Mouse (Mus musculus): ENCODE measurements around the gene Zfp385a. TPM values are rescaled to one million over a fixed set of nuclear protein-coding genes. Genes with fewer than 3 reads are reported as not detected.

Zfp385a gene
- polyA plus RNA-seq, 1 experiment from 2014 or later: 9.1 TPM

DNA sequence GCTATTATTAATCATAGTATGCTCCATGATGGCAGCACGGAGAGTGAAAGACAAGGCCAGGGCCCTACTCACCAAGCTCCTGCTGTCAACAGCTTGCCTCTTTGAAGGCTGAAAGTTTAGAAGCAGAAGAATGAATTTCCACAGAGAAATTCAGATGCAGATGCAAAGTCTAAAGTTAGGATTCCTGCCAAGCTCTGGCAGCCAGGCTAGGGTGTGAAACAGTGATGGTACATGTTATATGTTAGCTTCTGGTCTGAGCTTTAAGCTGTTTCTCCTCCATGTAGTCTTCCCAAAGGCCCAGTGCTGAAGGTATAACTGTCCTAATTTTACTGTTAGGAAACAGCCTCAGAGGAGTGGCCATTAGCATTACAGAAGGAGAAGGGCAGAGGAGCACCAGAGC is 29.2 kb upstream of the Zfp385a start:
- no peak overlapping the region for H3K27ac ChIP-seq (replicated peaks in 1 of 2; ENCODE audit: control insufficient read depth in 1 of 2, insufficient read depth in 1 of 2, low read depth in 2 of 2, low read length in 2 of 2)
- no peak for ATAC-seq (ENCODE audit: insufficient number of reproducible peaks, insufficient read depth, low FRiP score, low read depth)
- peaks cover 25 to 37% of the 10 kb centered on the region in 2 experiments for H3K4me1 ChIP-seq (ENCODE audit: control insufficient read depth in 2 of 2, insufficient read depth in 2 of 2, low read length in 2 of 2)
- no peaks in the 10 kb centered on the region for H3K36me3 ChIP-seq (ENCODE audit: control insufficient read depth, insufficient read depth, low read length)
- H3K4me3 ChIP-seq (ENCODE audit: control insufficient read depth in 1 of 2, insufficient read depth in 1 of 2, low read depth in 1 of 2, low read length in 2 of 2): no peak overlapping the region
- no peaks in the 10 kb centered on the region for H3K9me3 ChIP-seq (ENCODE audit: control insufficient read depth, low read length)
- no peaks in the 10 kb centered on the region for H3K27me3 ChIP-seq (ENCODE audit: control insufficient read depth, insufficient read depth, low read length)
- 32% methylated on average over 1 of the region's 1 CpGs for WGBS
- H3K9ac ChIP-seq (ENCODE audit: low read length): no peak overlapping the region
- H3K4me2 ChIP-seq (ENCODE audit: low read length): no peak overlapping the region

DNA sequence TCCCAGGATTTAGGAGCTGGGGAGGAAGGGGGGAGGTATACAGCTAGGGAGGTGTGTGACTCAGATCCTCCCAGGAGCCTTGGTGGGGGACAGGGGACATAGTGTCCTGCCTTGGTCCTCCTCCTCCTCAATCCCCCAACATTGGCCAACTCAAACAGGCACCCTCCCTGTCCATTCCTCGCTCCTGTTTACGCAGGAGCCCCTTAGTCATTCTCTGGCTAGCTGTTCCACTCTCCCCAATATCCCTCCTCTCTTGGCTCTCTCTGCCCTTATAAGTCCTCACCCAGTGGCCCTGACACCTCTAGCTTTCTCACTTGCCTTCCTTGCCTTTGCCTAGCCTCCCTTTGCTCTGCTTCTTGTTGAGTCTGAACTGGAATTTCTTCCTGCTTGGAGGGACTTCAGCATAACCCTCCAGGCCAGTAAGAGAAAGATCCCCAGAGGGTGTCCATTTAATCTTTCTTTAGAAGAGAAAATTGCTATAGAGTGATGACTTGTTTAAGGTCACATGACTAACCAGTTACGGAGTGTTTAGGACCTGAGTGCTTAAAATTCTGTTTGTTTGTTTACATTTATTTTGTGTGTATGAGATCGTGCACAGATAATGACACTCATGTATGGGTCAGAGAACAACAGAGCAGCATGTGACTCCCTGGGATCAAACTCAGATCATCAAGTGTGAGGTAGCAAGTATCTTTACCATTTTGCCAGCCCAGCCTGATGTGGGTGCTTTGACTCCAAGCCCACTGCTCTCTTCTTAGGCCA is 28.5 kb upstream of the Zfp385a start:
- H3K4me3 ChIP-seq (ENCODE audit: control insufficient read depth in 1 of 2, insufficient read depth in 1 of 2, low read depth in 1 of 2, low read length in 2 of 2): no peak overlapping the region
- H3K27me3 ChIP-seq (ENCODE audit: control insufficient read depth, insufficient read depth, low read length): no peaks in the 10 kb centered on the region
- H3K9me3 ChIP-seq (ENCODE audit: control insufficient read depth, low read length): no peaks in the 10 kb centered on the region
- WGBS: 80% methylated on average over 4 of the region's 4 CpGs
- no peaks in the 10 kb centered on the region for H3K36me3 ChIP-seq (ENCODE audit: control insufficient read depth, insufficient read depth, low read length)
- H3K27ac ChIP-seq (replicated peaks in 1 of 2; ENCODE audit: control insufficient read depth in 1 of 2, insufficient read depth in 1 of 2, low read depth in 2 of 2, low read length in 2 of 2): 0 out of 4 replicates have a peak overlapping the region, but pooled peaks of 1 of the 2 experiments have one; percentile 22
- no peak overlapping the region for H3K4me2 ChIP-seq (ENCODE audit: low read length)
- H3K4me1 ChIP-seq (ENCODE audit: control insufficient read depth in 2 of 2, insufficient read depth in 2 of 2, low read length in 2 of 2): peaks cover 27 to 45% of the 10 kb centered on the region in 2 experiments
- ATAC-seq (ENCODE audit: insufficient number of reproducible peaks, insufficient read depth, low FRiP score, low read depth): no peak
- no peak overlapping the region for H3K9ac ChIP-seq (ENCODE audit: low read length)

DNA sequence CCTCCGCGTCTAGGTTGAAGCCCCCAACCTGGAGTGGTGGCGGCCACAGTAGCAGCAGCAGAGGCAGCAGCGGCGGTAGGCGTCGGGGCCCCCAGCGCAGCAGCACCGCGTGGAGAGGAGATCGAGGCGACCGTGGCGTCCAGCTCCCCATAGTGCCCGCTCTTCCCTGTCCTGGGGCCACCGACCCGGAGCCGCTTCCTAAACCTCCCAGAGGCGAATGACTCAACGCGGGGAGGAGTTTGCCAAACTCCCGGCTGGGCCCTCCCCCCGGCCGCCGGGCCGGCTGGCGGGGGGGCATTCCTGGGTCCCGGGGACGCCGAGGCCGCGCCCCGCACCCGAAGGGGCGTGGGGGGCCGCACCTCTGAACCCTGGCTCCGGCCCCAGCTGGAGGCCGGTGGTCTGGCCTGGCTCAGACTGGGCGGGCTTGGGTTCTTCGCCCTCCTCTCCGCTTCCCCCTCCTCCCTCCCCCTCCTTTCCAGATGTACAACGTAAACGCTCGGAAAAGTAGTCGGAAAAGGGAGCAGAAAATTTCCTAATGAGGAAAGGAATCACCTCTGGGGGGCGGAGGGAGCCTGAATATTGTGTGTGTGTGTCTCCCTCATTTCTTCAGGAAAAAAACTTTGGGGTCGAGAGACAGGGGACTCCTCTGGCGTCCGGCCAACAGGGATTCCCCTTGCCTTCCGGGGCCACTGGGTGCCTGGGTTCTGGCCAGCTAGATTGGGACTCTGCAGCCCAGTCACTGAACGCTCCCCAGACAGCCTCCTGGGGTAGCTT is 26.7 kb upstream of the Zfp385a start, which contains the start of gene Itga5:
Gene Itga5 (minus strand): TSS at position 388 of the 774 bp plus-strand sequence.
- H3K4me3 ChIP-seq (ENCODE audit: control insufficient read depth in 1 of 2, insufficient read depth in 1 of 2, low read depth in 1 of 2, low read length in 2 of 2): peak within 1 kb of the TSS; percentile 81 to 100
- H3K9me3 ChIP-seq (ENCODE audit: control insufficient read depth, low read length): no peaks in the 10 kb centered on the region
- peaks cover 35 to 52% of the 10 kb centered on the region in 2 experiments for H3K4me1 ChIP-seq (ENCODE audit: control insufficient read depth in 2 of 2, insufficient read depth in 2 of 2, low read length in 2 of 2)
- peak within 1 kb of the TSS; percentile 100 for H3K9ac ChIP-seq (ENCODE audit: low read length)
- H3K36me3 ChIP-seq (ENCODE audit: control insufficient read depth, insufficient read depth, low read length): peaks cover 5% of the 10 kb centered on the region
- H3K27ac ChIP-seq (replicated peaks in 1 of 2; ENCODE audit: control insufficient read depth in 1 of 2, insufficient read depth in 1 of 2, low read depth in 2 of 2, low read length in 2 of 2): peak within 1 kb of the TSS; percentile 84 to 98
- under 1% methylated on average over 44 of the region's 51 CpGs for WGBS
- H3K4me2 ChIP-seq (ENCODE audit: low read length): peak within 1 kb of the TSS; percentile 95
- H3K27me3 ChIP-seq (ENCODE audit: control insufficient read depth, insufficient read depth, low read length): no peaks in the 10 kb centered on the region
- ATAC-seq (ENCODE audit: insufficient number of reproducible peaks, insufficient read depth, low FRiP score, low read depth): peak; percentile 67

DNA sequence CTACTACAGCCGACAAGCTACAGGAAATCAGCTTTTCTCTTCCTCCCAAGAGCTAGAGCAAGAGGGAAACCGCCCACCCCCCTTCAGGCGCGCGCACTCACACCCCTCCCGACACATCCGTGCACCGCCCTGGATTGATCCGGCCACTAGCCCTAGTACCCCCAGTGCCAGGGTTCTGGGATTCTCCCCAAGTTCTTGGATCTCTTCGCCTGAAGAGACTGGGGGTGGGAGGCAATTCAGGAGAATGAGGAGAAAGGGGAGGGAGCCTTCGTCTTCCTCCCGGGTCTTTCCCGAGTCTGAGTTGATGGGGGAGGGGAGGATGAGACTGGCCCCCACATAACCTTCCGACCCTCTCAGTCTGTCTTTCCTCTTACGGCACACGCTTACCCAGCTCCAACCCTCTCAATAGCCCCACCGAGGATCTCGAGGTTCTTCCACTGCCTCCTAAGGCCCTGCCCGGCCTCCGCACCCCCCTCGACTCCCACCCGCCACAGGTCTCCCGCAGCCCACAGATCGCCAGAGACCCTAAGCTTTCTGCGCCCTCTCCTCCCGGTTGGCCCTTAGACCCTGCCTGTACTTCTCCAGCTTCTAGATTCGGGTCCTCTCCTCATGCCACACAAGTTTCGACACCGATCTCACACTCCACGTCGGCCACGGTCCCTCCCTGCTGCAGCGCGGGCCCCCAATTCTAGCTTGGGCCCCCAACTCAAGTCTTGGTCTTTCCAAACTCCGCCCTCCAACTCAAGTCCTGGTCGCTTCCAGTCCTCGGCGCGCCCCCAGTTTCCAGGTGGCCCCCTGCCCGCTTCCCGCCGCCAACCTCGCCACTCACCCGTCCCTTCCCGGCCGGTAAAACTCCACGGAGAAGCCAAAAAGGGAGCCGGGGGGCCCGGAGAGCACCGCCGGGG is 25.8 kb upstream of the Zfp385a start:
- no peaks in the 10 kb centered on the region for H3K27me3 ChIP-seq (ENCODE audit: control insufficient read depth, insufficient read depth, low read length)
- under 1% methylated on average over 51 of the region's 51 CpGs for WGBS
- H3K9me3 ChIP-seq (ENCODE audit: control insufficient read depth, low read length): no peaks in the 10 kb centered on the region
- H3K4me2 ChIP-seq (ENCODE audit: low read length): peak overlapping the region; percentile 95
- peaks cover 38 to 52% of the 10 kb centered on the region in 2 experiments for H3K4me1 ChIP-seq (ENCODE audit: control insufficient read depth in 2 of 2, insufficient read depth in 2 of 2, low read length in 2 of 2)
- peak overlapping the region; percentile 84 to 98 for H3K27ac ChIP-seq (replicated peaks in 1 of 2; ENCODE audit: control insufficient read depth in 1 of 2, insufficient read depth in 1 of 2, low read depth in 2 of 2, low read length in 2 of 2)
- peak; percentile 49; the same call in 1 of the 2 replicates for ATAC-seq (ENCODE audit: insufficient number of reproducible peaks, insufficient read depth, low FRiP score, low read depth)
- H3K9ac ChIP-seq (ENCODE audit: low read length): peak overlapping the region; percentile 100
- peak overlapping the region; percentile 81 to 100 for H3K4me3 ChIP-seq (ENCODE audit: control insufficient read depth in 1 of 2, insufficient read depth in 1 of 2, low read depth in 1 of 2, low read length in 2 of 2)
- peaks cover 8% of the 10 kb centered on the region for H3K36me3 ChIP-seq (ENCODE audit: control insufficient read depth, insufficient read depth, low read length)

DNA sequence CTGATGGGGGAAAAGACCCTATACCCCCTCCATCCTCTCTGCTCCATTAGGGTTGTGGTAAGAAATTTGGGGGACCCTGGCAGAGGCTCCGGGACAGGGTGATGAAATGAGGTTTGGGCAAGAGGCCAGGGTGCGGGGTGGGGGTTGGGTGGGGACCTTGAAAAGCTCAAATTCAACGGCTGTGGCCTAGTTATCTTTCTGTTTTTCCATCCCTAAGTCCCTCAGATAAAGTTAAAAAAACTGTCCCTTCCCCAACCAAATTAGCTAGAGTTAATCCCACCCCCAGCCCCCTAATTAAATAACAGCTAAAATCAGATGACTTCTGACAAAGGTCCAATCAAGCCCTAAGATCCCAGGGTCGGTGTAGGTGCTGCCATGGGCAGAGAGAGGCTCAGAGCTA is 24.9 kb upstream of the Zfp385a start:
- Histone ChIP-seq H3K27ac (replicated peaks in 1 of 2; ENCODE audit: control insufficient read depth in 1 of 2, insufficient read depth in 1 of 2, low read depth in 2 of 2, low read length in 2 of 2) (peak overlapping the region; percentile 84 to 98), H3K36me3 (ENCODE audit: control insufficient read depth, insufficient read depth, low read length) (peaks cover 13% of the 10 kb centered on the region), H3K9me3 (ENCODE audit: control insufficient read depth, low read length) (no peaks in the 10 kb centered on the region), H3K4me2 (ENCODE audit: low read length) (peak overlapping the region; percentile 95), H3K4me3 (ENCODE audit: control insufficient read depth in 1 of 2, insufficient read depth in 1 of 2, low read depth in 1 of 2, low read length in 2 of 2) (peak overlapping the region; percentile 81 to 100), H3K4me1 (ENCODE audit: control insufficient read depth in 2 of 2, insufficient read depth in 2 of 2, low read length in 2 of 2) (peaks cover 44 to 62% of the 10 kb centered on the region in 2 experiments), H3K9ac (ENCODE audit: low read length) (peak overlapping the region; percentile 100), H3K27me3 (ENCODE audit: control insufficient read depth, insufficient read depth, low read length) (no peaks in the 10 kb centered on the region)
- ATAC-seq (ENCODE audit: insufficient number of reproducible peaks, insufficient read depth, low FRiP score, low read depth): no peak
- 16% methylated on average over 4 of the region's 4 CpGs for WGBS

DNA sequence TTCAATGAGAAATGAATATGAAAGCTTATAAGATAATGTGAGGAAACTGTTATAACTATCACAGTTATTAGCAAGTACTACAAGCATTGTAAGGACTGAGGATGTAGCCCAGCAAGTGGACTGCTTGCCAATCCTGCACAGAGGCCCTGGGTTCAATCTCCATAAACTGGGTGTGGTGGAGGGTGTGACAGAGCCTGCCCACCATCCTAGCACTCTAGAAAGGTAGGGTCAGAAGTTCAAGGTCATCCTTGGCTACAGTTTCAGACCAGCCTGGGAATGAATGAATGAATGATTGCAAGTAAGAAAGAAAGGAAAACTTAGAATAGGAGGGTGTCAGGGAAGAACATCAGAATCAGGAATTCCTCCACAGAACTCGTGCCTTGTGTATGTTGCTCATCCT is 23.9 kb upstream of the Zfp385a start:
- Histone ChIP-seq H3K36me3 (ENCODE audit: control insufficient read depth, insufficient read depth, low read length) (peaks cover 13% of the 10 kb centered on the region), H3K4me2 (ENCODE audit: low read length) (peak overlapping the region; percentile 95), H3K27me3 (ENCODE audit: control insufficient read depth, insufficient read depth, low read length) (no peaks in the 10 kb centered on the region), H3K27ac (replicated peaks in 1 of 2; ENCODE audit: control insufficient read depth in 1 of 2, insufficient read depth in 1 of 2, low read depth in 2 of 2, low read length in 2 of 2) (peak overlapping the region; percentile 62 to 98; a peak in 3 of 4 replicates), H3K9ac (ENCODE audit: low read length) (peak overlapping the region; percentile 100), H3K4me1 (ENCODE audit: control insufficient read depth in 2 of 2, insufficient read depth in 2 of 2, low read length in 2 of 2) (peaks cover 51 to 65% of the 10 kb centered on the region in 2 experiments), H3K9me3 (ENCODE audit: control insufficient read depth, low read length) (no peaks in the 10 kb centered on the region), H3K4me3 (ENCODE audit: control insufficient read depth in 1 of 2, insufficient read depth in 1 of 2, low read depth in 1 of 2, low read length in 2 of 2) (peak overlapping the region; percentile 81 to 100; a peak in 3 of 4 replicates)
- no peak for ATAC-seq (ENCODE audit: insufficient number of reproducible peaks, insufficient read depth, low FRiP score, low read depth)
- 29% methylated on average over 1 of the region's 1 CpGs for WGBS

GRCm38 (mm10) chr15:103362950-103363349 is 23.1 kb upstream of the Zfp385a start:
- Histone ChIP-seq H3K27me3 (ENCODE audit: control insufficient read depth, insufficient read depth, low read length) (no peaks in the 10 kb centered on the region), H3K27ac (replicated peaks in 1 of 2; ENCODE audit: control insufficient read depth in 1 of 2, insufficient read depth in 1 of 2, low read depth in 2 of 2, low read length in 2 of 2) (peak overlapping the region in 1 of 2 experiments; percentile 25; a peak in 2 of 4 replicates), H3K9ac (ENCODE audit: low read length) (no peak overlapping the region), H3K4me2 (ENCODE audit: low read length) (no peak overlapping the region), H3K4me3 (ENCODE audit: control insufficient read depth in 1 of 2, insufficient read depth in 1 of 2, low read depth in 1 of 2, low read length in 2 of 2) (no peak overlapping the region), H3K9me3 (ENCODE audit: control insufficient read depth, low read length) (no peaks in the 10 kb centered on the region), H3K4me1 (ENCODE audit: control insufficient read depth in 2 of 2, insufficient read depth in 2 of 2, low read length in 2 of 2) (peaks cover 53 to 74% of the 10 kb centered on the region in 2 experiments), H3K36me3 (ENCODE audit: control insufficient read depth, insufficient read depth, low read length) (peaks cover 19% of the 10 kb centered on the region)
- no peak for ATAC-seq (ENCODE audit: insufficient number of reproducible peaks, insufficient read depth, low FRiP score, low read depth)
- WGBS: 79% methylated on average over 3 of the region's 3 CpGs

All from heart, embryonic 14.5 days (tissue).